ENCODE assay signal across 19 mouse cellular contexts in the genomic region with DNA sequence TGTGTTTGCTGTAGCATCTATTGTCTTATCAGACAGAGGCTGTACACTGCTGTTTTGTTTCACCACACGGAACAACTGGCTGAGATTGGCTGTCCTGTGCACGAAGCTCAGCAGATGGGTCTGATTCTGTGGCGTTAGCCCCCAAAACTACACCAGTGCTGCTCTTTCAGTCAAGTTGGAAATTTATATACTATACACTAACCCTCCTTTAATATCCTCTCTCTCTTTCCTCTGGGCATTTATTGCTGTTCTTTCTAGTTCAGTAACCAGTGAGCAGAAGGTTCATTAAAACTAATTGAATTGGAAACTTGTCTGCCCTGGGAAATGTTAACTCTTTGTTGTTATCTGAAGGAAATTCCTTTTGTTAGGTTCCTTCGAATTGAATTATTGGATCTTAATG.
DNase-seq lines count a peak whose midpoint lies in the region; ATAC-seq lines count a peak whose summit lies in the region.
"Had no signal": no experiment of that assay in that cellular context is flagged by ENCODE, and none has a peak within 500 bp of the region (broad histone marks: within the 10 kb centered on the region; RNA-seq: fewer than 3 reads in every experiment).

No protein-coding gene starts in this region.

- no peaks in the 10 kb centered on the region for H3K36me3 ChIP-seq in limb, embryonic 12.5 days
- no peaks in the 10 kb centered on the region for H3K36me3 ChIP-seq in limb, embryonic 10.5 days
- H3K36me3 ChIP-seq in hindbrain, embryonic 13.5 days = no peaks in the 10 kb centered on the region
- H3K36me3 ChIP-seq in midbrain, embryonic 15.5 days (replicated peaks) = no peaks in the 10 kb centered on the region
- H3K36me3 ChIP-seq: heart, embryonic 12.5 days had no signal

- H3K4me3 ChIP-seq in limb, embryonic 12.5 days (replicated peaks) = no peak overlapping the region
- no peak overlapping the region for H3K4me3 ChIP-seq in limb, embryonic 10.5 days
- no peak overlapping the region for H3K4me3 ChIP-seq in hindbrain, embryonic 13.5 days
- no peak overlapping the region for H3K4me3 ChIP-seq in midbrain, embryonic 15.5 days
- H3K4me3 ChIP-seq: heart, embryonic 12.5 days; megakaryocyte, embryonic 14.5 days had no signal

- 0 out of 2 replicates have a peak, but pooled peaks cover 12% of the 10 kb centered on the region for H3K4me1 ChIP-seq in limb, embryonic 12.5 days (replicated peaks)
- H3K4me1 ChIP-seq in limb, embryonic 10.5 days = peaks cover 15% of the 10 kb centered on the region
- H3K4me1 ChIP-seq in hindbrain, embryonic 13.5 days (replicated peaks) = peaks cover 2% of the 10 kb centered on the region; the same call in 1 of the 2 replicates
- no peaks in the 10 kb centered on the region; the same call in 1 of the 2 replicates for H3K4me1 ChIP-seq in midbrain, embryonic 15.5 days
- H3K4me1 ChIP-seq: heart, embryonic 12.5 days; megakaryocyte, embryonic 14.5 days had no signal

- ATAC-seq in limb, embryonic 12.5 days (ENCODE audit: insufficient number of reproducible peaks, insufficient read depth, low FRiP score, low TSS enrichment, low read depth) = no peak
- ATAC-seq in hindbrain, embryonic 13.5 days (ENCODE audit: low FRiP score) = peak; percentile 73; the same call in 1 of the 2 replicates
- ATAC-seq in midbrain, embryonic 15.5 days (replicated peaks) = 0 out of 2 replicates have a peak, but pooled peaks have one; percentile 50
- ATAC-seq in frontal cortex, adult (ENCODE audit: low TSS enrichment) = no peak
- ATAC-seq: intestine, postnatal 0 days; liver, postnatal 0 days had no signal

- H3K4me2 ChIP-seq in limb, embryonic 12.5 days = 0 out of 2 replicates have a peak overlapping the region, but pooled peaks have one; percentile 8
- H3K4me2 ChIP-seq in hindbrain, embryonic 13.5 days = 0 out of 2 replicates have a peak overlapping the region, but pooled peaks have one; percentile 7
- H3K4me2 ChIP-seq in midbrain, embryonic 15.5 days = no peak overlapping the region
- H3K4me2 ChIP-seq: heart, embryonic 12.5 days had no signal

- no peaks in the 10 kb centered on the region for H3K27me3 ChIP-seq in limb, embryonic 12.5 days
- H3K27me3 ChIP-seq in limb, embryonic 10.5 days (ENCODE audit: low read depth, poor library complexity, severe bottlenecking) = no peaks in the 10 kb centered on the region
- no peaks in the 10 kb centered on the region for H3K27me3 ChIP-seq in hindbrain, embryonic 13.5 days
- H3K27me3 ChIP-seq in midbrain, embryonic 15.5 days (replicated peaks) = no peaks in the 10 kb centered on the region
- H3K27me3 ChIP-seq: heart, embryonic 12.5 days; megakaryocyte, embryonic 14.5 days had no signal

- H3K9me3 ChIP-seq in limb, embryonic 12.5 days = no peaks in the 10 kb centered on the region
- no peaks in the 10 kb centered on the region for H3K9me3 ChIP-seq in limb, embryonic 10.5 days (replicated peaks)
- no peaks in the 10 kb centered on the region for H3K9me3 ChIP-seq in hindbrain, embryonic 13.5 days
- H3K9me3 ChIP-seq in midbrain, embryonic 15.5 days = no peaks in the 10 kb centered on the region
- H3K9me3 ChIP-seq: heart, embryonic 12.5 days had no signal

- 26% methylated on average over 4 of the region's 4 CpGs for WGBS in limb, embryonic 12.5 days
- 59% methylated on average over 4 of the region's 4 CpGs for WGBS in limb, embryonic 10.5 days
- 36% methylated on average over 4 of the region's 4 CpGs for WGBS in hindbrain, embryonic 13.5 days
- 30% methylated on average over 4 of the region's 4 CpGs for WGBS in midbrain, embryonic 15.5 days

- no peak overlapping the region for H3K9ac ChIP-seq in limb, embryonic 12.5 days (replicated peaks)
- H3K9ac ChIP-seq in hindbrain, embryonic 13.5 days = no peak overlapping the region
- H3K9ac ChIP-seq in midbrain, embryonic 15.5 days = no peak overlapping the region
- H3K9ac ChIP-seq: heart, embryonic 12.5 days; liver, postnatal 0 days had no signal

- no peak overlapping the region for H3K27ac ChIP-seq in limb, embryonic 12.5 days
- no peak overlapping the region for H3K27ac ChIP-seq in limb, embryonic 10.5 days
- peak overlapping the region; percentile 3; the same call in 1 of the 2 replicates for H3K27ac ChIP-seq in hindbrain, embryonic 13.5 days
- no peak overlapping the region for H3K27ac ChIP-seq in midbrain, embryonic 15.5 days
- H3K27ac ChIP-seq: kidney, postnatal 0 days had no signal

- DNase-seq in limb, embryonic 10.5 days (ENCODE audit: low spot score) = no peak
- DNase-seq in layer of hippocampus, postnatal 10 days (ENCODE audit: low spot score in 2 of 2) = no peak
- no peak for DNase-seq in right cerebral cortex, adult 18-20 months
- DNase-seq: adrenal gland, adult 2 months; cerebellum, adult 11 months; cerebellum, postnatal 36 days; heart, postnatal 36 days; liver; liver, postnatal 0 days; lung, postnatal 14 days; thymus, postnatal 4 days had no signal

Comparison
In these comparisons a context has a peak if more than half of its experiments do, and no peak if none do; other contexts are left out.
1. ATAC-seq: peak in hindbrain, embryonic 13.5 days (single experiment) and midbrain, embryonic 15.5 days (single experiment); none in limb, embryonic 12.5 days (single experiment) and frontal cortex, adult (single experiment).